Mouse (Mus musculus) gastrocnemius, postnatal 25 days (tissue): Measurements from ENCODE around the gene Pold1. TPM values are rescaled to one million over a fixed set of nuclear protein-coding genes. Genes with fewer than 3 reads are reported as not detected.

Source experiments
- DNase-seq: peaks from one replicate; pipeline ENCODE4 v3.0.0; 2022
- total RNA-seq, 2 experiments: library from RNA; stranded (reverse); gene quantifications; 1 replicate in 1 of 2; 2 replicates in 1 of 2; pipeline ENCODE4 v1.2.3; 2021

The Pold1 gene
- total RNA-seq, 2 experiments from 2014 or later: 4.7 to 5.2 TPM

DNA sequence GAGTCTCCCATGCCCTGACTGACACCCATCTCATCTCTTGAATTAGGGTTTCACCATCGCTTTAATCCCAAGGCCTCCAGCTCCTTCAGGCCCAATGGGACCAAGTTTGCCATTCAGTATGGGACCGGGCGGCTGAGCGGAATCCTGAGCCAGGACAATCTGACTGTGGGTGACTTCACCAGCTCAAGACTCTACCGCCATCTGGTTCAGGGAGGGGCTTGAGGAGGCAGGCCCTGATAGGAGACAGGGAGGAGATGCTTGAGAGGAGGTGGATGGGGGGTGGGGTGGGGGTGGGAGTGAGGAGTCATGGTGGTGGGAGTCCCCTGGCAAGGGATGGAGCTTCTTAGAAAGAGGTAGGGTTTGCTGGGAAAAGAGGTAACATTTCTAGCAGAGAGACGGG, 33.0 kb upstream of the Pold1 start:
- DNase-seq: no peak

- no peak for DNase-seq
Observed at GRCm38 (mm10) chr7:44576333-44576844, 27.7 kb upstream of the Pold1 start.

- no peak for DNase-seq
Observed at GRCm38 (mm10) chr7:44572956-44573484, 24.4 kb upstream of the Pold1 start.

- no peak for DNase-seq
Observed at GRCm38 (mm10) chr7:44572213-44572701, 23.6 kb upstream of the Pold1 start, which contains the start of gene Napsa. Gene Napsa, plus strand, starts transcription at chr7:44572380.

GRCm38 (mm10) chr7:44571811-44572210, 23.2 kb upstream of the Pold1 start:
- DNase-seq: no peak

GRCm38 (mm10) chr7:44570989-44571388, 22.3 kb upstream of the Pold1 start:
- no peak for DNase-seq

DNA sequence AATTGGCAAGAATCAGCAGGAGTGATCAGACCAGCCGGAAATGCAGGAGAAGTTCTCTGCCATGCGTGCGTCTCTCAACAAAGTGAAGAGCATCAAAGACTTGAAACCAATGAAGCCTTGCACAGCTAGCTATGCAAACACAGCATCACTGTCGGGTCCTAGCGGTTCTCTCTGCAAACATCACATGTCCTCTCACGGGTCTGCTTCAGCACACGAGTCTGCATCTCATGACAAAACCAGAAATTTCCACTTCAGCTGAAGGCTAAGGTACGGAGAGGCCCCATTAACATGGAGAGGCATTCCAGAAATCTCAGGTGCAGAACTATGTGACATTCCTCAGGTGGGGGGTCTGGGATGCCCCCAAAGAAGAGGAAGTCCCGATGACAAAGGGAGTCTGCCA, 20.2 kb upstream of the Pold1 start:
- no peak for DNase-seq

DNA sequence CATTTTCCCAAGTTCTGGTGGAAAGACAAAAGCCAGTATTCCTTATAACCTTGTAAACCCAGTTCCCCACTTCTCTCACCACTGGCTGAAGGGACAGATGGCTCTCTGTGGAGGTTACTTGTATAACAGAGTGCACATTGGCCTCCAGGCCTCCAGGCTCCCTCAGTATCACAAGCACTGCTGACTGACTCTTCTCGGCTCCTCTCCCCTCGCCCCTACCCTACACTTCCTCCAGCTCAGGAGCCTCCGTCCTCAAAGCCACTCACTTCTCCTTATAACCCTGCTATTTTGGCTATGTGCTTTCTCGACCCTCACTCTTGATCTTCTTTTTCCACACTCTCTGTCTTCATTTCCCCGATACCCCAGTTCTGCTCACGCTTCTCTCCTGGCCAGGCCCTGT, 16.8 kb upstream of the Pold1 start:
- DNase-seq: no peak

- DNase-seq: no peak
Observed at GRCm38 (mm10) chr7:44564486-44564885, 15.8 kb upstream of the Pold1 start.

DNA sequence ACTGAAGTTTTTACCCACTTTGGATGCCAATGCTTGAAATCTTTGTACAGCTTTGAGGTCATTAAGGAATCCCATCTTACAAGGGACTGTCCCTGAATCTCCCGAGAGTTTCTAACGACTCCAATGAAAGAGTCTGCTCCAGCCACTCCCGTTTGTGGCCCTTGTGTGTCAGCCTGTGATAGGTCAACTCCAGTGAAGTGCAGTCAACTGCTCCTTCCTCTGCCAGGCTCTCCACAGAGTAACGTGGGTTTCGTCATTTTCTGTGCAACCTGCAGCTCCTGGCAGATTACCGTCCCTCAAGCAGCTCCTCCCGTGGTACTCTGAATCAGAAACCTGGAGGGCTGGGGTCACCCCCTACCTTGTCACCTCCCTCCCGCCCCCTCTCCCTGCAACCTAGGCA, 14.6 kb upstream of the Pold1 start:
- DNase-seq: no peak

GRCm38 (mm10) chr7:44560435-44561400, 12.1 kb upstream of the Pold1 start:
- DNase-seq: no peak

- DNase-seq: no peak
Observed at GRCm38 (mm10) chr7:44557629-44558028, 9.0 kb upstream of the Pold1 start.

GRCm38 (mm10) chr7:44553826-44554225, 5.2 kb upstream of the Pold1 start, which contains the start of gene Nr1h2:
Gene Nr1h2, minus strand, starts transcription at chr7:44553951.
- peak; percentile 94 for DNase-seq

- DNase-seq: peak; percentile 75
Observed at GRCm38 (mm10) chr7:44553196-44553764, 4.6 kb upstream of the Pold1 start.

DNA sequence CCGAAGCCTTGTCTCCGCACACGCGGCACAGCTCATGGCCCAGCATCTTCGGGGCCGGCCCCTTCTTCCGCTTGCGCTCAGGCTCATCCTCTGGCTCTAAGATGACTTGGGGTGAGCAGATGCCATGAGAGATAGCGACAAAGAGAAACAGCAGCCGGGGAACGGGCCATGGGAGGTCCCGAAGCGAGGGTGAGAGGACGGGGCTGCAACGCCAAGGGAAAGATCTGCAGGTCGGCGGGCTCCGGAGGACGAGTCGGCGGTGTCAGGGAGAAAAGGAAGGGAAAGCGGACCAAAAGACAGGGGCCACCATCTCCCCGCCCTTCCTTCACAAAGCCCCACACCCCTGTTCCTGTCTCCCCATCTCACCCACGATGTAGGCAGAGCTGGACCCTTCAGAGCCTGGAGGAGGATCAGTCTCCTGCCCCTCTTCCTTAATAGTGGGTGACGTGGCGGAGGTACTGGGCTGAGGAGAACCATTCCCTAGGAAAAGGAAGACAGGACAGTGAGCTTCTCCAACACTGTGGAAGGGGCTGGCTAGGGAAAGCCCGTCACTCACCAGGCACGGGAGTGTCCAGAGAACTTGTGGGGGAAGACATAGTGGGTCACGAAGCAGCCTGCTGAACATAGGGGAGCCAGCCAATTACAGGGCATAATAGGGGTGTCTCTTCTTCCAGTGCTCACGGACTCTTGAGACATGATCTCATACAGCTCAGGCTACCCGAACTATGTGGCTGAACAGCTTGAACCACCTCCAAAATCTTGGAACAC, 3.7 kb upstream of the Pold1 start:
- DNase-seq: no peak

DNA sequence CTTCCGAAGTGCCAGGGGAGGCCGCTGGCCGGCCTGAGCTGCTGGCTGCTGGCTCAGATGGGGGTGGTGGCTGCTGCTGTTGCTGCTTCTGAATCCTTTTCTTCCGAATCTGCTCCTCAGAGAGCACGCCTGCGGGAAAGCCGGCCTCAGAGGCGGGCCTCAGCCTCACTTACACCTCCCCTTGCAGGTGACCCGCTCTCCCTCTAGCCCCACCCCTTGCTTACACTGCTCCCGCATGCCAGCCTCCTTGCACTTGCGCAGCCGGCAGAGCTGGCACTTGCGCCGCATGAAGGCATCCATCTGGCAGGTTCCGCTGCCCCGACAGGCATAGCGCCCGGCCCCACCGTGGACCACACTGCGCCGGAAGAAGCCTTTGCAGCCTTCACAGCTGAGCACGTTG, 3.1 kb upstream of the Pold1 start:
- no peak for DNase-seq

GRCm38 (mm10) chr7:44551301-44551700, 2.7 kb upstream of the Pold1 start:
- DNase-seq: no peak

GRCm38 (mm10) chr7:44550409-44550678, 1.7 kb upstream of the Pold1 start:
- DNase-seq: no peak

- DNase-seq: no peak
Observed at GRCm38 (mm10) chr7:44549621-44550408, 1.2 kb upstream of the Pold1 start.

DNA sequence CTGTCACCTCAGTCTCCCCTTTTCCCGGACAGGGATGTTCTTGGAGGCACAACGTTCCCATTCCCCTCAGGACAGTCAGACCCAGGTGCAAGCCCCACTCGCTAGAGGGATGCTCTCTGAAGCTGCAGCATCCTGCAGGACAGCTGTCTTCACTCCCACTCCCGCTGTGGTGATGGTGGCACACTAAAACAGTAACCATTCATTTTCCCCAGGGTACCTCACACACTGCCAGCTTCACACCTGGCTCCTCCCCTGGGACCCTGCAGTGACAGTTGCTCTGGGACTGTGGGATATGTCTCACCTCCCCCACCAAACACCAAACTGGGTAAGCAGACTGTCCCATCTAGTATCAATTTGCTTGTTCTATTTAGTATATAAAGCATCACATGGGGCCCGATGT, 924 bp downstream of the Pold1 start:
- DNase-seq: no peak

GRCm38 (mm10) chr7:44547041-44547440, 1.6 kb downstream of the Pold1 start:
- DNase-seq: no peak
